Mouse (Mus musculus) small intestine, adult 2 months (tissue): ENCODE results near the gene Plekhb2.

ENCODE experiments used
- CTCF ChIP-seq: fragments of 200-500 bp; IDR thresholded peaks from 2 replicates; pipeline ENCODE4 v1.5.1; 2012; ENCODE audit warnings: low read depth, mild to moderate bottlenecking, control low read depth, inconsistent platforms, low read length, moderate library complexity, mixed read lengths; ENCODE audit not compliant: insufficient replicate concordance, insufficient read length; ENCODE audit errors: extremely low read depth
- POLR2A ChIP-seq: fragments of 200-500 bp; IDR thresholded peaks from 2 replicates; pipeline ENCODE4 v1.6.1; 2012; ENCODE audit warnings: low read depth, mild to moderate bottlenecking, control low read depth, inconsistent platforms, low read length, moderate library complexity

DNA sequence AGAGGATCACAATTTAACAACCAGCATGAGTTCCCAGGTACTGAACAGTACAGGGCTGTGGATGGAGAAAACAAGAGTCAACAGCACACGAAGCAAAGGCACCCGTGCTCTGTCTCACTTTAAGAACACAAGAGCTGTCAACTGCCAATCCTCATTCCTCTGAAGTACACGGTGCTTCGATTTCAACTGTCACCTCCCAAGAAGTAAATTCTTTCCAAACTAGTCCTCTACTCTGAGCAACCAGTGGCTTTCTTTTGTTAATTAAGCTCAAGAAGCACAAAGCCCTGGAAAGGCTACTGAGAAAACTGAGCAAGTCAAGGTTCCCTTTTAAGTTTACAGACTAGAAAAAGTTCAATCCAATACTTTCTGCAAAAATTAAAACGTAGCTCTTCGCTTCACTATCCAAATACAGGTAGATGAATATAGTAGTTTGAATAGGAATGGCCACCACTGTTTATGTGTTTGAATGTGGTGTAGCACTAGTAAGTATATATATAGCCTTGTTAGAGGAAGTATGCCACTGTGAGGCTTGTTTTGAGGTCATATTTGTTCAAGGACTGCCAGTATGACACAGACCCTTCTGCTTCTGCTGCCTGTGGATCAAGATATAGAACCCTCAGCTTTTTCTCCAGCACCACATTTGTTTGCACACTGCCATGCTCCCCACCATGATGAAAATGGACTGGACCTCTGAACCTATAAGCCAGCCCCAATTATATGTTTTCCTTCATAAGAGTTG lies 11.7 kb upstream of the Plekhb2 start:
- TF ChIP-seq CTCF (no peak), POLR2A (no peak)
